Mouse (Mus musculus) kidney, adult 2 months (tissue): ENCODE measurements at regions not wholly inside any gene's neighbourhood (a gene's known extent, or its start where the extent isn't known, plus 50 kb on each side); places are given as distances from the start of the nearest gene placed in this dataset.

ENCODE experiments used
- CTCF ChIP-seq: fragments of 200-500 bp; conservative IDR thresholded peaks from 2 replicates; pipeline ENCODE4 v1.5.1; 2011; ENCODE audit warnings: low read depth, mild to moderate bottlenecking, control low read depth, low read length, moderate library complexity, mixed read lengths; ENCODE audit not compliant: insufficient read depth, insufficient read length
- POLR2A ChIP-seq: fragments of 200-500 bp; IDR thresholded peaks from one replicate; pipeline ENCODE4 v1.6.1; 2011; ENCODE audit warnings: low read depth, low read length, control low read depth

- no peak for TF ChIP-seq POLR2A
- TF ChIP-seq CTCF = no peak
These were observed 1352.0 kb upstream of the A1bg start for GRCm38 (mm10) chr15:62274818-62275217.
